Mouse (Mus musculus): ENCODE data around the gene Rasgrp3.
"Not testable (repeated sequence)": the region's sequence is repeated elsewhere in the genome, so short reads cannot be mapped to it uniquely, and the experiment has no call there.

Rasgrp3 gene

GRCm38 (mm10) chr17:75435599-75435998 lies at the start of gene Rasgrp3:
Gene Rasgrp3, plus strand, starts transcription at chr17:75435896.
- no peak for DNase-seq

- no peak for DNase-seq
These were observed 47.3 kb upstream of the Rasgrp3 start for GRCm38 (mm10) chr17:75388402-75388801.

DNA sequence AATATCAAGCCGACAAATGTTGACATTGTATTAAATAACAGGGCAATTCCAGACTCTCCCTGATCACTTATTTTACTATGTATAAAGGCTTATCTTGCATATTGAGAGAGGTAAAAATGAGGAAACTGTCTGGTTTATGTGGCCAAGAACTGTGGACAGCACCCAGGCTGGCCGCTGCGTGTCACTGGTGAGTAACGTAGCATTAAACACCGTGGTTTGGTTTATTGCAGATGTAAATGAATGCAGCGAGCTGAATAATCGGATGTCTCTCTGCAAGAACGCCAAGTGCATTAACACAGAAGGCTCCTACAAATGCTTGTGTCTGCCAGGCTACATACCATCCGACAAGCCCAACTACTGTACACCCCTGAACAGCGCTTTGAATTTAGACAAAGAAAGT lies 45.6 kb upstream of the Rasgrp3 start:
- no peak for DNase-seq

DNA sequence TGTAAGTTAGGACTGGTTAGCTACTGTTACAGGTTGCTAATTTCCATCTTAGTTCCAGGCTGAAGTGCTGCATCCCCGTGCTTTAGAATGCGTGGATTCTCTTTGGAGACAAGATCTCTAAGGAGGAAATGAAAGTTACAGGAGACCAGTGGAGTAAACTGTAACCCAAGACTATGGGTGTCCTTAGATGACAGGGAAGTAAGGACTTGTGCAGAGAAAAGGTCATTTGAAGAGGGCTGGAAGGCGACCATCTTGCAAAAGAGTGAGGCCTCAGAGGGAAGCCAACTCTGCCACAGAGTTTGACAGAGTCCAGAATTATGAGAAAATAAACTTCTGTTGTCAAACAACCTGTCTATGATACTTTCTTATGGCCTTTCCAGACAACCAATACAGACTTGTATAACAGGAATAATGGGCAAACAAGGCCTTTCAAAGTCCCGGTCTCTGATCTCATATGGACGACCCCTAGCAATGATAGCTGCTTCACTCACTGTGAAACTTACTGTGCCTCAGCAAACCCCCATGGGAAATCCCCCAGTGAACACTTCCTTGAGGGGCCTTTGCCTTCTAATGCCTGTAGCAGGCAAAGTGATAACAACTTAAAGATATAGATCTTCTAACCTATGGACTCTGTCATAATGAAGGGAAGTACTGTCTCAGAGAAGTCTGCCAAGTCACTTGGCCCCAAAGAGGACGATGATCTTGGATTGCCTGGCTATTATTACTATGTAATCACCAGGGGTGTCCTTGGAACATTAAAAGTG lies 44.1 kb upstream of the Rasgrp3 start:
- DNase-seq = no peak

DNA sequence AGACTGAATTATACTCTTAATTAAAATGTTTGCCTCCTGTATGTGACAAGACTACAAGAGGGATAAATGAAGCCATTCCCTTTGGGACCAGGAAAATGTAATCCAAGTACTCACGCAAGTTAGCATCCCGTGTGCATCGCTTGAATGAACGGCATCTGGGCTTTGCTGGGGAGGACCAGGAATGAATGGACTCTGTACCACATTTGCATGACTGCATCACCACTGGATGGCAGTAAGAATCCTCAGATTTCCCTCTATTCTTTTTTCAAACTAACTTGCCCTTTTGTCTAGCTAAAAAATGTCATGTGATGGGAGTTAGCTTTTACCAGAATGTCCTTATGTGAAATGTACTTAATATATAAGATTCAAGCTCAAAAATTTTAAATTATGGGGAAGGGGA lies 29.3 kb upstream of the Rasgrp3 start:
- DNase-seq = no peak

DNA sequence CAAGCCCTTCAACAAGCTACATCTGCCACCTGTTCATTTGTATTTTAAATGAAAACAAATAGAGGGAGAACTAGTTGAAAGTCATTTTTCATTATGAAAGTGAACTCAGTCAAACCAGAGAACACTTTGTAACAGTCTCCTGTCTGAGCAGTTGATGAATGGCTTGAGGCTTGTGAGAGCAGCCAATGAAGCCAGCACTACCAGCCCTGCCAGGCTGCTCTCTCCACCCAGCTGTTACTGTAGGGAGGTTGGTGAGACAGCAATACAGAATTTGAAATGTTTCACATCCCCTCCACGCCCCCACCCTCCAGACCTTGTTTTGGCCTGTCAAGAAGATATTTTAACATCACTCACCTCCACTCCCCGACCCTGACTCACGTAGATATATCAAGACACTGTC lies 18.8 kb upstream of the Rasgrp3 start:
- DNase-seq = no peak

GRCm38 (mm10) chr17:75434152-75434551 lies 1.5 kb upstream of the Rasgrp3 start:
- no peak for DNase-seq

DNA sequence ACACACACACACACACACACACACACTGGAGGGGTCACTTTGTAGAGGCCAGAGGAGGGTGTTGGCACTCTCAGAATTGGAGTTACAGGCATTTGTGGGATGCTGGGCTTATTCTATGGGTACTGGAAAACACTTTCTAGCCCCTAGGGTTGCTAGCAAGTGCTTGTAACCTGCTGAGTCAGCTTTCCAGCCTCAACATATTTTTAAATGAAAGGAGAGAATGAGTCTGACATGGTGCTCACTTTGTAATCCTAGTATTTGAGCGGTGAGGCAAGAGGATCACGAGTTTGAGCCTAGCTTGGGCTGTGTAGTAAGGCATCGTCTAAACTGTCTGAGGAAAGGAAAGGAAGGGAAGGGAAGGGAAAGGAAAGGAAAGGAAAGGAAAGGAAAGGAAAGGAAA lies 825 bp upstream of the Rasgrp3 start:
- no peak for DNase-seq

GRCm38 (mm10) chr17:75436095-75436494 lies 399 bp downstream of the Rasgrp3 start:
- DNase-seq = no peak

GRCm38 (mm10) chr17:75436819-75437218 lies 1.1 kb downstream of the Rasgrp3 start:
- DNase-seq = no peak

DNA sequence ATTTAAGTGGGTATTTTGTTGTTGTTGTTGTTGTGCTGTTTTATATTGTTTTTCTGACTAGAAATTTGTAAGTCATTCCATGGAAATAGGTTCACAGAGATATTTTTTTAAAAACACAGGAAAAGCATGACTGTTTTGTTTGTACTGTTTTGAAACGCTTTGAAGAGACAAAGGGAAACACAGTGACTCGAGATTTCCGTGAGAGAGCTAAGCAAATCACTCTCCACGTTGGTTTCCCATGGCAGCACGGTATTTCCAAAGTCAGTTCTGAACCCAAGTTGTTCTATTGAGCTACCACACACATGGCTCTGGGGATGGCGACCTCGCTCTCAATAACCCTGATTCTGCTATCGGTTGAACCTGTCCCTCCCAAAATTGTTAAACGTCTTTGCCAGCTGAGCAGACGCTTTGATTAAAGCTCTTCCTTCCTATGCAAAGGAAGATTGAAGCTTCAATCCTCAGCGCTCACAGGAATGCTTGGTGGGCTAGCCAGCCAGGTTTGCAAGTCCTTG lies 1.6 kb downstream of the Rasgrp3 start:
- DNase-seq = no peak

DNA sequence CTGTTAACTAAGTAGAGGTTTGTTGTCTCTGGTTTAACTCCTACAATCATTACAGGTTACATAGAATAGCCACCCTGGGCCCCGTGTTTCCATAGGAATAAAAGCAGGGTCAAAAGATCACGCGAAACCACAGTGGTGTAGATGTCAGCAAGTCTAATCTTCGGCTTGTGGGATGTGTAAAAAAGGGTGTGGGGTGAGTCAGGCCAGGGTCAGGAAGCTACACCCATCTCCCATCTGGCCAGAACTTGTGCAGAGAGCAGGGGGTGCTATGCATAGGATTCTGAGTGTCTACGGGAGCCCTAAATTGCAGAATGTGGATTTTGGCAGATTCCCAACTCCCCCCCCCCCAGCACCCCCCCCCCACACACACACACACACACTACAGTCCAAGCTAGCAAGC lies 2.5 kb downstream of the Rasgrp3 start:
- no peak for DNase-seq

DNA sequence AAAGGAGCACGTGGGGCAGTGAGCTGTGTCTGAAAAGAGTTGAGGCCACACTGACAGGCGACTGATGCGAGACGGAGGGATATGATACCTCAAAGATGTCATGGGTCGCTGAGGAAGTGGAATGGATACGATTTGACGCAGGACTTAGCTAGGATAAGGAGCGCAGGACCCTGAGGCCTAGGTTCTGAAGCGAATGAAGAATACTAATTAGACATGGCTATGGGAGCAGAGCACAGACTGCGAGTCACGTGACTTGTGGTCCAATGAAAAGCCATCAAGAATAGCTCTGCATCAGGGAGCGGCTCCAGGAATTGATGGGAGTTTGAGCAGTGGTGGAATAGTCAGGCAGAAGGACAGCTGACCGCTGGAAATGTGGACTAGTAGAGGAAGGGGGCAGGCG lies 3.4 kb downstream of the Rasgrp3 start:
- no peak for DNase-seq

- no peak for DNase-seq
These were observed 4.9 kb downstream of the Rasgrp3 start for GRCm38 (mm10) chr17:75440619-75441018.

GRCm38 (mm10) chr17:75441260-75441830 lies 5.6 kb downstream of the Rasgrp3 start:
- no peak for DNase-seq

DNA sequence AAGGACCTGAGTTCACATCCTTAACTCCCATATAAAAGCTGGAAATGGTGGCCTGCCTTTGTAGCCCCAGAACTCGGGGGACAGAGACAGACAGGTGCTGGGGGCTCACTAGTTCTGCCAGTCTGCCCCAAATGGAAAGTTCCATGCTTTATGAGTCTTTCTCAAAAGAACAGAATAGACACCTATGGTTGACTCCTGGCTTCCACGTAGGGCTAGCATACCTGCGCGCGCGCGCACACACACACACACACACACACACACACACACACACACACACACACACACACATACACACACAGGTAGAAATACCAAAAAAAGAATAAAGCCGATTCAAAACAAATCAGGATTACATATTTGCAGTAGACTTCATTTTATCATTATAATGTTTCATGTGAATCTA lies 6.7 kb downstream of the Rasgrp3 start:
- DNase-seq = no peak

DNA sequence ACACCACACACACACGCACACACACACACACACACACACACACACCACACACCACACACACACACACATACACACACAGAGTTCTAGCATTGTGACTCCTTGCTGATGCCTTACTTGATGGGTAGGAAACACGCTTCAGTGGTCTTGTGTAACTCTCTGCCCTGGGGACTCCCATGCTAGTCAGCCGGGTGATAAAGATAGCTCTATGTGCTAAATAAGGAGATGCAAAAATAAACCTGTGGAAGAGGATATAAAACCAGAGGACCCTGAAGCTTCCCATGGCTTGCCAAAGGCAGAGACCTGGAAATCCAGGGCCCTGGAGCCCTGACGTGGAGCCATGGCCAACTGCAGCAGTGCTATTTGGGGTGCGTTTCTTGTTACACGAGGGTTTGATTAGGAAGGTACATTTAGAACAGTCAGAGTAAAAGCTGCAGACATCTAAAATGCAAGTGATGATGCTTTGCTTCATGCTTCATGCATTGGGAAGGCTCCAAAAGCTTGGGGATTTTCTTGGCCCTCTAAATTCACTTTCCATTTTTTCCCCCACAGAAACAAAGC lies 7.4 kb downstream of the Rasgrp3 start:
- peak in 1 of 2 experiments; percentile 17 for DNase-seq

- no peak for DNase-seq
These were observed 12.6 kb downstream of the Rasgrp3 start for GRCm38 (mm10) chr17:75448257-75448656.

- DNase-seq = no peak
These were observed 13.3 kb downstream of the Rasgrp3 start for GRCm38 (mm10) chr17:75449022-75449421.

DNA sequence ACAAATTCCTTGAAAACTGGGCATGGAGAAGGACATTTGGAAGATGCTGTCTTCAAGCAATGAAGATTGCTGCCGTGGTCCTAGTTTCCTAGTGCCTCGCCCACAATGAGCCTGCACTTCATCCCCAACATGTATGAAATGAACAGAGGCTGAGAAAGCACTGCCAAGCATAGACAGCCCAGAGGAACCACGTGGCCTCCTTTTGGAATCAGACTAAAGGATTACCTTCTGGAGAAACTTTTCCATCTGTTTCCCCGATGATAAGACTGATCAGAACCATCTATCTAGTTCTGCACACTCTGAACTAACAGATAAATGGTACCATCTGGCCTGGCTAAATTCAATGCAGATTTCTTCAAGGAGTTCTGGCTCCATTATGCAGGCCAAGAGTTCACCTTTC lies 16.6 kb downstream of the Rasgrp3 start:
- no peak for DNase-seq

DNA sequence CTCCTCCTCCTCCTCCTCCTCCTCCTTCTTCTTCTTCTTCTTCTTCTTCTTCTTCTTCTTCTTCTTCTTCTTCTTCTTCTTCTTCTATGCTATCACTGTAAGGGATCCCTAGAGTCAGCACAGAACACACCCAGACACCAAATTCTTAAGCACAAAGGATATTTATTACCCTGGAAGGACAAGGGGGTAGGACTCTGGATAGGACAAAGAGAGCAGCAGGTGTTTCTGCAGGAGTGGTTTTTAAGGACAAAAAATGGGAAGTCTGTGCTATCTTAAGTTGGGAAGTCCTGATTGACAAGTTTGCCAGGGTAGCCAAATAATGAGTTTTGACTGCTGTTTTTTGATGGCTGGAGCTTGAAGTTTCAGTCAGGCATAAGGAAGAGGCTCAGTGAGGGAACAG lies 17.9 kb downstream of the Rasgrp3 start:
- no peak for DNase-seq

DNA sequence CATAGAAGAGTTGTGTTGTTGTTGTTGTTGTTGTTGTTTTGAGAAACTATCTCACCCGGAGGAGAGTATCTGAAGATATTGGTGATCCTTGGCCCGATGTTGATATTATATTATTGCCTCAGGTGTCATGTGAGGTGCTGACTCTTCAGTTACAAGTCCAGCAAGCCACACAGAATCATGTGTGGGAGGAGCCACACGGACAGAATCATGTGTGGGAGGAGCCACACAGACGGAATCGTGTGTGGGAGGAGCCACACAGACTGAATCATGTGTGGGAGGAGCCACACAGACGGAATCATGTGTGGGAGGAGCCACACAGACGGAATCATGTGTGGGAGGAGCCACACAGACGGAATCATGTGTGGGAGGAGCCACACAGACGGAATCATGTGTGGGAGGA lies 20.4 kb downstream of the Rasgrp3 start:
- not testable (repeated sequence) for DNase-seq

DNA sequence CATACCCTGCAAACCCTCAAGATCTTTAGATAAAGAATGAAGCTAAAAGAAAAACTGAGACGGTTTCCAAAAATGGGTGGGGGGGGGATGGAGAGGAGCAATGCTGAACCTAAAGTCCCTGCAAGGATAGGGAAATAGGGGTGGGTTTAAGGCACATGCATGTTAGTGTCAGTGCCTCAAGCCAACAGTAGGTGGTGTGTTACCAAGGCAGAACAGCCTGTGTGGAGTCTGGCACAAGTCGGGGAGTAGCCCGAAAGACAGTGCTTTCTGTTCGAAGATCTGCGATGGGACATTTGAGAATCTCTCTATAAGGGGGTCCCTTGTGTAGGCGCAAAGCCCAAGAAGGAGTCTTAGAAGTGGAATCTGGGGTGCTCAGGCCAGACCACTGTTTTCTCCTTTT lies 24.9 kb downstream of the Rasgrp3 start:
- no peak for DNase-seq

DNA sequence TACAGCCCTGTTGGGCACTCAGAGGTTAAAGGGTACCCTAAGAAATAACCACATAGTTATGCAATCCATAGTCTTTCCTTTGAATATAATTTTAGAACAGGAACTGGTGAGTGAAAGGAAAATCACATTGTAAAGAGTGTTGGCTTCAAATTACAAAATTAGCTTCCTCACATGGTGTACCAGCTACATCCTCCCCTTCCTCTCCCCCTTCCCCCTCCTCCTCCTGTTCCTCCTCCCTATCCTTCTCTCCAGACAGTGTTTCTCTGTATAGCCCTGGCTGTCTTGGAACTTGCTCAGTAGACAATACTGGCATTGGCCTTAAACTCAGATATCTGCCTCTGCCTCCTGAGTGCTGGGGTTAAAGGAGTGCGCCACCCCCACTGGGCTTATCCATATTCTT lies 26.1 kb downstream of the Rasgrp3 start:
- DNase-seq = no peak

Data from cerebellum, postnatal 36 days (tissue).